Mouse (Mus musculus) embryonic fibroblast, embryonic 13.5 days (primary cell): ENCODE measurements around the gene Emg1. TPM values are rescaled to one million over a fixed set of nuclear protein-coding genes. Genes with fewer than 3 reads are reported as not detected.
A peak's percentile ranks its signal among the peaks of the same experiment; 100 is the strongest.

Experiments used
- H3K27ac ChIP-seq: 2 replicates; pipeline ENCODE4 v1.5.1; 2012; ENCODE audit warnings: low read length, control low read depth, inconsistent platforms; ENCODE audit not compliant: insufficient read depth
- H3K4me1 ChIP-seq: 2 replicates; pipeline ENCODE4 v1.6.1; 2011; ENCODE audit warnings: low read length; ENCODE audit not compliant: control insufficient read depth, insufficient read depth
- H3K4me3 ChIP-seq: 2 replicates; pipeline ENCODE4 v1.5.1; 2011; ENCODE audit warnings: mild to moderate bottlenecking, control low read depth, low read length; ENCODE audit not compliant: insufficient read depth
- CTCF ChIP-seq: IDR thresholded peaks from 2 replicates; pipeline ENCODE4 v1.5.1; 2011; ENCODE audit warnings: mild to moderate bottlenecking, control low read depth, low read length, moderate library complexity, borderline replicate concordance; ENCODE audit not compliant: insufficient read depth
- POLR2A ChIP-seq: IDR thresholded peaks from 2 replicates; pipeline ENCODE4 v1.6.1; 2011; ENCODE audit warnings: low read depth, mild to moderate bottlenecking, control low read depth, low read length, moderate library complexity
- polyA plus RNA-seq: library from polyadenylated mRNA; stranded (reverse); fragments of >200 nt; gene quantifications from 2 replicates; pipeline ENCODE4 v1.2.4, GENCODE M21; 2011; ENCODE audit warnings: low read depth; ENCODE audit not compliant: missing spikeins, insufficient read length

Emg1 gene
- polyA plus RNA-seq, 1 experiment, result 67.1 TPM

DNA sequence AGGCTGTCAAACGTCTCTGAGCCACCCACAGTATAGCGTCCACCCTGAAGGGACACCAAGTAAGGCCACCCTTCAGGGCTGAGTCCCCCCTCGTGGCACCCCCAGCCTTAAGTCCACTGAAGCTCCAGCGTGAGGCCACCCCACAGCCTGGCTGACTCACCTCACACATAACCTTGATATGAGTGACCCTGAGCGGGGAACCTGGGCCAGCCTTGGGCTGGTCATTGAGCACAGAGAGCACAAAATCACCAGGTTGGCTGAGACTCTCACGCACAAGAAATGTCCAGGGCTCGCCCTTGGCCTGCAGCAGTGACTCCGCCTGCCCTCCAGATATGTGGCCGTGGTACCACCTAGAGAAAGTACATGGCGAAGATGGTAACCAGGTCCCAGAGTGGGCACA, 16.6 kb upstream of the Emg1 start:
- TF ChIP-seq CTCF (no peak), POLR2A (no peak)
- Histone ChIP-seq H3K4me3 (no peak overlapping the region), H3K4me1 (no peaks in the 10 kb centered on the region), H3K27ac (no peak overlapping the region)

DNA sequence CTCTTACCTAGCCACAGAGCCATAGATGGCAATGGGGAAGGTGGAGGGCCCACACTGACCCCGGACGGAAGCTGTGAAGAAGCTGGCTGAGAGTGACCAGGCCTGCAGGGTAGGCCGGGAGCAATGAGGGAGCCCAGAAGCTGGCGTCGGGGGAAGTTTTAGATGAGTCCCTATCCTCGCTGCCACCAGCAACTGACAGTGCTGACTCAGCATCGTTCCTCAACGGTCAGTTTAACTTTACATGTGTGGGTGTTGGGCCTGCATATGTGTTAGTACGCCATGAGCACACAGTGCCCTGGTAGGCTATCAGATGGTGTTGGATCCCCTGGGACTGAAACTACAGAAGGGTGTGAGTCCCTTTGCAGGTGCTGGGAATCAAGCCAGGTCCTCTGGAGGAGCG, 12.5 kb upstream of the Emg1 start:
- Histone ChIP-seq H3K4me1 (no peaks in the 10 kb centered on the region), H3K4me3 (no peak overlapping the region)
- TF ChIP-seq CTCF (no peak), POLR2A (no peak)

DNA sequence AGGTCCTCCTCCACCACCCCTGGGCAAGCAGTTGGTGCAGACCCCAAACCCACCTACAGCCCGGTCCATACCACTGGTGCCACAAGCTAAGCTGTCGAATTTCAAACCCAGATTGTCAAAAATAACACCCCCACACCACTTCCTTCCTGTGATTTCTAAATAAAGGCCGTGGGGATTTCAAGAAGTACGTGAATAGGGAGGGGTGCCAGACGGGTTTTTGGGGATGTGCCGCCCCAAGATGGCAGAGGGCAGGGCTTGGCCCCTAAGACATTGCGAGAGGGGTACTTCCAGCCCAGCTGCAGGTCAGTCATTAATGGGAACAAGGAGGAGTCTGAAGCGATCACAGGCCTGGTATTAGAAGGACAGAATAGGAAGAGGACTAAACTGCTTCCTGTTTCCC, 11.6 kb upstream of the Emg1 start:
- TF ChIP-seq CTCF (no peak), POLR2A (no peak)
- H3K27ac ChIP-seq, result no peak overlapping the region
- no peaks in the 10 kb centered on the region for H3K4me1 ChIP-seq
- H3K4me3 ChIP-seq, result no peak overlapping the region

More for the DNA sequence above, 12.5 kb upstream of the Emg1 start:
- H3K27ac ChIP-seq, result no peak overlapping the region

DNA sequence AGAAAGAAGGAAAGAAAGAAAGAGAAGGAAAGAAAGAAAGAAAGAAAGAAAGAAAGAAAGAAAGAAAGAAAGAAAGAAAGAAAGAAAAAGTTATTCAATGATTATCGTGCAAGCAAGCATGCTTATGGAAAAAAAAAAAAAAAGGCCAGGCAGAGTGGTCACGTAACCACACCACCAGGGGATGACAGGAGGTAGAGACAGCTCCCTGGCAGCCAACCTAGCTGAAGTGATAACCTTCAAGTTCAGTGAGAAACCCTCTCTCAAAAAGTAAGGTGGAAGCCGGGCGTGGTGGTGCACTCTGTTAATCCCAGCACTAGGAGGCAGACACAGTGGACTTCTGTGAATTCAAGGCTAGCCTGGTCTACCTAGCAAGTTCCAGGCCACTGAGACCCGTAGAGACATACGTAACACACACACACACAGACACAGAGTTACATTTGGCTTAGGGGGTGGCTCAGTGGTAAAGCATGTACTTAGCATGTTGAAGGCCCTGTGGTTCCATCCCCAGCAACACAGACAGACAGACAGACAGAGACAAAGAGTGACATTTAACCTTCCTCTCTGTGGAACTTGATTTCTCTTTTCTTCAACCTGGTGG, 11.0 kb upstream of the Emg1 start:
- TF ChIP-seq POLR2A (no peak), CTCF (no peak)
- H3K4me3 ChIP-seq, result no peak overlapping the region
- no peaks in the 10 kb centered on the region for H3K4me1 ChIP-seq
- no peak overlapping the region for H3K27ac ChIP-seq

DNA sequence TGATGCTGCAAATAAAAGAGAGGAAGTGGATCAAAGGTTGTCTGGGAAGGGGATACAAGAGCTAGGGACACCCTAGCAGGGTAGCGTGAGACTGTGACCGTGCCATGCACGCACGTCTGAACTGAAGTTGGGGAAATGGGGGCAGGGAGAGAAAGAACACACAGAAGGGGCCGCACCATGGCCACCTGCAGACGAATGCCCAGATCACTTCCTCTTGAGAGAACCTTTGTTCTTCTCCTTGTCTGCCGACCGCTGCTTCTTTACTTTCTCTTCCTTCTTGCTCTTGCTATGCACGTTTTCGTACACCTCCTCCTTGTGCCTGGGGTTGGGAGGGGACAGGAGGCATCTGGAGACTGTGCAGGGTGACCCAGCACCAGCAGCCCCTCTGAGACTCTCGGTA, 8.9 kb upstream of the Emg1 start:
- Histone ChIP-seq H3K4me3 (no peak overlapping the region), H3K27ac (no peak overlapping the region), H3K4me1 (no peaks in the 10 kb centered on the region)
- TF ChIP-seq POLR2A (no peak), CTCF (no peak)

DNA sequence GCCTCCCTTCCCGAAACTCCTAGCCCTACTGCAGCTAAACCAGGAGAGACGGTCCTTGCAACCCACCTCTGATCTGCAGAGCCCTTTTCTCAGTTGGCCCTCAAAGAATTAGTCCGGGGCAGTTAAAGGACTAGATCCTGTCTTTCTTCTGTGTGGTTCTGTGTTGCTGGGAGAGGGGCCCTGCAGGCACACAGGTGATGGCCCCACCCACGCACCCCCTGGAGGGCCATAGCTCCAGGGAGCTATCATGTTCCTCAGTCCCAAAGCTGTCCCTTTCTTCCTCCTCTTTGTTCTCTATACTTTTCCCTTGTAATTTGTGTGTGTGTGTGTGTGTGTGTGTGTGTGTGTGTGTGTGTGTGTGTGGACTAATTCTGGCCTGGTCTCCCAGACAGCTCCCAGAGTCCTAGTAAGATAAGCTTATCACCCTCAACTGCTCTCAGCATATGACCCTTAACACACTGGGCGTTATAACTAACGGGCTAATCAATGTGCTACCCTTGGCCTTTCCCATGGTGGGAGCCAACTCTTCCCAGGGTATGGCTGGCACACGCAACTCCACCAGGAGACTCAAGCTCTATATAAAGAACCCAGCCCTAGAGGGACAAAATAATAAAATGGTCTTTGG, 7.5 kb upstream of the Emg1 start:
- H3K4me1 ChIP-seq, result no peaks in the 10 kb centered on the region
- no peak overlapping the region for H3K4me3 ChIP-seq
- TF ChIP-seq POLR2A (no peak), CTCF (no peak)
- no peak overlapping the region for H3K27ac ChIP-seq

DNA sequence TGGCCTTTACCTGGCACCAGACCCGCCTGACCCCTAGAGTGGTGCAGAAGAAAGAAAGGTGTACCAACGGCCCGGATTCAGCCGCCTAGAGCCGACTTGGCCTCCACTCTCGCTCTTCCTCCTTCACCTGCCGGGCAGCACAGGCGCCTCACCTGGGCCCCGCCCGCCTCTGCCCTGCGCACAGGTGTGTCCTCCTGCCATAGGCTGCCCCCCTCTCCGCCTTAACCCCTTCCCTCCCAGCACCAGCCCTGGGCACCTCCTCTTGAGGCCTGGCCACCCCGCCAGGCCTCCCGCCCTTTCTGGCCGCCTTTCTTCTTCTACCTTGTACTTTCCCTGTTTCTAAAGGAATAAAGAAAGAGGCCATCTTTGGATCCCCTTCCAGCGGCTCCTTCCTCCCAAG, 6.7 kb upstream of the Emg1 start:
- H3K27ac ChIP-seq, result no peak overlapping the region
- no peak overlapping the region for H3K4me3 ChIP-seq
- H3K4me1 ChIP-seq, result no peaks in the 10 kb centered on the region
- TF ChIP-seq POLR2A (no peak), CTCF (no peak)

DNA sequence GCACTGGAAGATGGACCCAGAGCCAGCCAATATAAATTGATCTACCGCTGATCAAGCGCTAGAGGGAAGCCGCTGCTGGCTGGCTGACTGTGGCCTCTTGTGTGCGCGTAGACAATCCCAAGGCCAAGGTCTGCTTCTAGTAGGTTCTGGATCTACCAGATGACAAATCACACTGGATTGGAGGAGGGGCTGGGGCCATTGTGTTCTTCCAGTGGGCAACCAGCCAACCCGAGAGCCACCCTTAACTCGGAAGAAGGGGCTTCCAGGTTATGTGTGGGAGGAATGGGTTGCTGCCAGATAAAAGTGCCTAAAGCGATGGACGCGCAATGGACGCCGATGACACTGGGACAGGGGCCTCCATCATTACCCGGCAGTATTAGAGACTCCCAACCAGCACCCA, 6.0 kb upstream of the Emg1 start:
- H3K4me3 ChIP-seq, result no peak overlapping the region
- H3K4me1 ChIP-seq, result no peaks in the 10 kb centered on the region; the same call in 1 of the 2 replicates
- TF ChIP-seq POLR2A, result no peak
- no peak for TF ChIP-seq CTCF
- no peak overlapping the region for H3K27ac ChIP-seq

DNA sequence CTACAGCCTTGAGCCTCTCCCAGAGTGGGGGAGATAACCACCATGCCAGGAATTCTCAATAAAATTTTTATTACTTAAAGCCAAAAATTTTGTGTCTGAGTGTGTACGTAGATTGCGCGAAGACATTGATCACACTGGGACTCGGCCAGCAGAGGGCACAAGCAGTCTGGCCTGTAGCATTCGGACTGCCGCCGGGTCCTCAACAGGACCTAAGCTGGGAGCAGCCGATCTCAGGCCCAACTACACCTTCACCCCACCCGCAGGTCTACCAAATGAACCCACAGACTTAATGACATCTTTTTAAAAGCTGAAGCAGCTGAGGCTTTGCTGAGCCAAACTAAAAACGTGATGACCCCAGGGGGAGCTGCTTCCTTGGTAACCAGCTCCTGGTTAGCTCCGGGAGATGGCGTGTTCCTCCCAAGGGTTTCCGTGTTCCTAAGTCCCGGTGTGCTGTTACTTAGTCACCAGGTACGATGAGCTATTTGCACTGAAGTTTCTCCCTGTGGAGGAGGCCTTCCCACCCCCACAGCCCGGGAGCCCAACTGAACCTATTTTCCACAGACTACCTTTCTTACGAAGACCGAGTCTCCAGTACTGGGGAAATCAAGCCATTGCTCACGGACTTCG, 5.0 kb upstream of the Emg1 start:
- no peak overlapping the region for H3K27ac ChIP-seq
- TF ChIP-seq POLR2A (no peak), CTCF (peak; percentile 87)
- H3K4me3 ChIP-seq, result no peak overlapping the region
- H3K4me1 ChIP-seq, result no peaks in the 10 kb centered on the region; the same call in 1 of the 2 replicates

DNA sequence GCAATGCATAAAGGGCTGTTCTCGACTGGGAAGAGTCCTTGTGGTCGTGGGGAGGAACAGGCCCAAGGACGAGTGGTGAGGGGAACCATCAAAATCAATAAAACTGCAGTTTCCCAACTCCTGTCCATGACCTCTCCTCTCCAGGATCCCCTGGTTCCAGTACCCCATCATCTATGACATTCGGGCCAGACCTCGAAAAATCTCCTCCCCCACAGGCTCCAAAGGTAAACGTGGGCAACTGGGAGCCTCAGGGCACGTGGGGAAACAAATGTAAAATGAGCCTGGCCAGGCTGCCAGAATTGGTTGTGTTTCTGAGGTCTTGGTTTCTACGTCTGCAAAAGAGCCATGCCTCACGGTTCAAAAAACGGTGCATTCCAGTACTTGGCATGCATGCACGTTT, 940 bp upstream of the Emg1 start:
- Histone ChIP-seq H3K4me1 (no peaks in the 10 kb centered on the region; the same call in 1 of the 2 replicates), H3K4me3 (peak overlapping the region; percentile 98), H3K27ac (no peak overlapping the region)
- TF ChIP-seq CTCF, result no peak
- no peak for TF ChIP-seq POLR2A
